Mouse (Mus musculus) bone marrow, adult 2 months (tissue): ENCODE data around the gene H2-Q4.
"Not testable (repeated sequence)": the region's sequence is repeated elsewhere in the genome, so short reads cannot be mapped to it uniquely, and the experiment has no call there.

Experiments
- CTCF ChIP-seq: fragments of 200-500 bp; IDR thresholded peaks from 2 replicates; pipeline ENCODE4 v1.5.1; 2011; ENCODE audit warnings: low read length, control low read depth; ENCODE audit not compliant: control insufficient read depth, insufficient read depth
- POLR2A ChIP-seq: fragments of 200-500 bp; IDR thresholded peaks from 2 replicates; pipeline ENCODE4 v1.6.1; 2011; ENCODE audit warnings: low read depth, mild to moderate bottlenecking, control low read depth, low read length, borderline replicate concordance; ENCODE audit not compliant: control insufficient read depth

DNA sequence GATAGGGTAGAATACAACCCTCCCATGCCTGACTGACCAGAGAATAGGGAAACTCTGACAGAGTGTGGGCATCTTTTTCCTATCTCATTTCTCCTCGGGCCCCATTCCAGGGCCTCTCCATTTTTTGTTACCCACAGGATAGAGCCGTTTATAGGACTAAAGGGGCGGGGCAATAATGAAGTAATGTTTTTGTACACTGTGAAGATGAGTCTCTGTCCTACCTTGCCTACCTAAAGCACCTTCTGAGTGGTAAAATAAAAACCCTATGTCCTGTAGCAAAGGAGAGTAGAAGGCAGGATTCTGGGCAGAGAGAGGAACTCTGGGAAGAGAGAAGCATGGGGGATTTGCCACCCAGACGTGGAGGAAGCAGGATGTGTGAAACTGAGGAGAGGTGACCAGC is 40.1 kb downstream of the H2-Q4 start:
- TF ChIP-seq CTCF, POLR2A: not testable (repeated sequence)
